Mouse (Mus musculus) brain, embryonic 14.5 days (tissue): ENCODE results near the gene 4930522L14Rik.
"Not testable (repeated sequence)": the region's sequence is repeated elsewhere in the genome, so short reads cannot be mapped to it uniquely, and the experiment has no call there.

Source experiments
- CTCF ChIP-seq: fragments of 200-500 bp; IDR thresholded peaks from 2 replicates; pipeline ENCODE4 v1.5.1; 2012; ENCODE audit warnings: inconsistent platforms, mild to moderate bottlenecking, moderate library complexity, borderline replicate concordance; ENCODE audit not compliant: insufficient read depth, insufficient read length; ENCODE audit errors: extremely low read depth
- POLR2A ChIP-seq: fragments of 200-500 bp; IDR thresholded peaks from 2 replicates; pipeline ENCODE4 v1.6.1; 2012; ENCODE audit warnings: mild to moderate bottlenecking, inconsistent platforms, borderline replicate concordance; ENCODE audit not compliant: poor library complexity, insufficient read depth, insufficient read length, severe bottlenecking; ENCODE audit errors: extremely low read depth

GRCm38 (mm10) chr5:109797017-109797416 is 45.3 kb upstream of the 4930522L14Rik start:
- not testable (repeated sequence) for TF ChIP-seq CTCF, POLR2A
